In genomic region chrX:169984853-169985252, GRCm38 (mm10) we compare ENCODE assay signal across 8 mouse cellular contexts. TPM values are rescaled to one million over a fixed set of nuclear protein-coding genes. Genes with fewer than 3 reads are reported as not detected.
DNase-seq lines count a peak whose midpoint lies in the region; ATAC-seq and TF ChIP-seq lines count a peak whose summit lies in the region.
"Not testable (repeated sequence)": the region's sequence is repeated elsewhere in the genome, so short reads cannot be mapped to it uniquely, and the experiment has no call there.

No protein-coding gene starts in this region.

- not testable (repeated sequence) for TF ChIP-seq EP300 in heart, adult 2 months (IDR thresholded peaks at IDR 0.05; ENCODE audit: insufficient read depth, low read depth, low read length)

- intact Hi-C loops in heart, adult 2 months (cut with DNase I): not testable (repeated sequence)

- TF ChIP-seq CTCF in heart, adult 2 months (IDR thresholded peaks at IDR 0.05): not testable (repeated sequence)

- peak; percentile 29 for DNase-seq in CD4-positive helper T cell, adult 2 months (ENCODE audit: low read depth, low spot score)
- peak; percentile 48 for DNase-seq in brain, adult 2 months (ENCODE audit: low read depth, low spot score)
- peak; percentile 24 for DNase-seq in embryo, embryonic 11.5 days (ENCODE audit: low read depth, low spot score)
- peak; percentile 18 to 29 for DNase-seq in heart, adult 2 months
- peak; percentile 46 for DNase-seq in kidney, postnatal 10 days
- peak; percentile 7 for DNase-seq in limb, embryonic 14.5 days (ENCODE audit: low spot score)
- DNase-seq in natural killer cell, adult 2 months (ENCODE audit: low spot score in 2 of 2): peak; percentile 4 to 26
- DNase-seq in testis, postnatal 14 days (ENCODE audit: low spot score): peak; percentile 56

- not testable (repeated sequence) for TF ChIP-seq POLR2A in heart, adult 2 months (IDR thresholded peaks at IDR 0.05; ENCODE audit: insufficient read depth, low read depth, low read length); limb, embryonic 14.5 days (IDR thresholded peaks at IDR 0.05; ENCODE audit: borderline replicate concordance, extremely low read depth, insufficient read depth, insufficient read length)

- H3K79me2 ChIP-seq in heart, adult 2 months (replicated peaks; ENCODE audit: control insufficient read depth, insufficient read depth, low read length): not testable (repeated sequence)

- not testable (repeated sequence) for H3K4me2 ChIP-seq in limb, embryonic 14.5 days (replicated peaks; ENCODE audit: low read depth, low read length, severe bottlenecking)

- H3K27me3 ChIP-seq in heart, adult 2 months (ENCODE audit: control insufficient read depth, insufficient read depth, low read length); limb, embryonic 14.5 days (ENCODE audit: control insufficient read depth, insufficient read depth, low read length): not testable (repeated sequence)

- H3K9ac ChIP-seq in heart, adult 2 months (ENCODE audit: low read depth, low read length); limb, embryonic 14.5 days (ENCODE audit: low read depth, low read length, severe bottlenecking): not testable (repeated sequence)

- H3K9me3 ChIP-seq in limb, embryonic 14.5 days (ENCODE audit: control insufficient read depth, low read length): peaks cover 49% of the 10 kb centered on the region

- not testable (repeated sequence) for H3K36me3 ChIP-seq in heart, adult 2 months (ENCODE audit: control insufficient read depth, insufficient read depth, low read length)
- peaks cover 66% of the 10 kb centered on the region for H3K36me3 ChIP-seq in limb, embryonic 14.5 days (ENCODE audit: control insufficient read depth, insufficient read depth, low read length)

- WGBS in heart, adult 2 months: 89% methylated on average over 21 of the region's 21 CpGs
- 85% methylated on average over 21 of the region's 21 CpGs for WGBS in limb, embryonic 14.5 days

- ATAC-seq in limb, embryonic 14.5 days (ENCODE audit: low FRiP score, low read depth): not testable (repeated sequence)

- not testable (repeated sequence) for H3K4me1 ChIP-seq in heart, adult 2 months (ENCODE audit: control insufficient read depth, insufficient read depth, low read length); limb, embryonic 14.5 days (ENCODE audit: control insufficient read depth, insufficient read depth, low read length)

- not testable (repeated sequence) for H3K27ac ChIP-seq in heart, adult 2 months; limb, embryonic 14.5 days (replicated peaks; ENCODE audit: low read depth, low read length)

- H3K4me3 ChIP-seq in heart, adult 2 months; limb, embryonic 14.5 days (replicated peaks; ENCODE audit: low read length): not testable (repeated sequence)

RNA-seq across cellular contexts. Expression of gene Gm21887, which starts 24.6 kb away (rescaled TPM):
- 10 to 100 TPM; 22.9 to 27.8 TPM for total RNA-seq in heart, adult 2 months (2021)
- polyA plus RNA-seq in heart, adult 2 months (2012; rRNA removed): 27.5 and 60.9 TPM in 2 replicates
- 580 and 2,943 TPM in 2 replicates for polyA plus RNA-seq in limb, embryonic 14.5 days (2012; rRNA removed)
- 187 and 412 TPM in 2 replicates for polyA plus RNA-seq in limb, embryonic 14.5 days (2014; fragmentation: Nextera tagmentation; extraction: Ambion mirVana)
